ENCODE assay signal across 12 mouse cellular contexts in genomic region chr5:136014877-136015276, GRCm38 (mm10). TPM values are rescaled to one million over a fixed set of nuclear protein-coding genes. Genes with fewer than 3 reads are reported as not detected.
DNase-seq lines count a peak whose midpoint lies in the region; ATAC-seq and TF ChIP-seq lines count a peak whose summit lies in the region.
"Had no signal": no experiment of that assay in that cellular context is flagged by ENCODE, and none has a peak within 500 bp of the region (broad histone marks: within the 10 kb centered on the region; RNA-seq: fewer than 3 reads in every experiment).

No protein-coding gene starts in this region.

- H3K4me2 ChIP-seq in lung, embryonic 16.5 days (ENCODE audit: low read depth, low read length), result no peak overlapping the region
- H3K4me2 ChIP-seq in embryonic facial prominence, embryonic 15.5 days (replicated peaks), result no peak overlapping the region
- no peak overlapping the region for H3K4me2 ChIP-seq in stomach, embryonic 16.5 days (ENCODE audit: low read depth, low read length)
- H3K4me2 ChIP-seq: embryonic facial prominence, embryonic 12.5 days; liver, embryonic 13.5 days had no signal

- H3K4me3 ChIP-seq in lung, embryonic 16.5 days (ENCODE audit: low read length), result no peak overlapping the region
- H3K4me3 ChIP-seq in lung, adult 2 months (replicated peaks; ENCODE audit: extremely low read depth, low read depth, low read length), result no peak overlapping the region
- H3K4me3 ChIP-seq in embryonic facial prominence, embryonic 15.5 days (replicated peaks), result no peak overlapping the region
- H3K4me3 ChIP-seq in kidney, adult 2 months (ENCODE audit: insufficient read depth, low read depth, low read length), result no peak overlapping the region
- no peak overlapping the region for H3K4me3 ChIP-seq in stomach, embryonic 16.5 days (replicated peaks; ENCODE audit: low read length)
- H3K4me3 ChIP-seq: embryonic facial prominence, embryonic 12.5 days; liver, embryonic 13.5 days had no signal

- 78% methylated on average over 10 of the region's 10 CpGs for WGBS in lung, embryonic 16.5 days
- WGBS in lung, adult 2 months, result 73% methylated on average over 10 of the region's 10 CpGs
- WGBS in embryonic facial prominence, embryonic 15.5 days, result 86% methylated on average over 10 of the region's 10 CpGs
- 64% methylated on average over 10 of the region's 10 CpGs for WGBS in kidney, adult 2 months
- WGBS in stomach, embryonic 16.5 days, result 90% methylated on average over 10 of the region's 10 CpGs

- intact Hi-C loops in gastrocnemius, postnatal 14 days (cut with DNase I; ENCODE audit: low total_unique reads), result no loop called here

- H3K27me3 ChIP-seq in lung, embryonic 16.5 days (ENCODE audit: control insufficient read depth, insufficient read depth, low read depth, low read length), result no peaks in the 10 kb centered on the region
- no peaks in the 10 kb centered on the region for H3K27me3 ChIP-seq in embryonic facial prominence, embryonic 15.5 days
- H3K27me3 ChIP-seq in kidney, adult 2 months (replicated peaks; ENCODE audit: control insufficient read depth, insufficient read depth, low read length), result no peaks in the 10 kb centered on the region
- no peaks in the 10 kb centered on the region for H3K27me3 ChIP-seq in stomach, embryonic 16.5 days (ENCODE audit: control insufficient read depth, insufficient read depth, low read length)
- H3K27me3 ChIP-seq: embryonic facial prominence, embryonic 12.5 days; liver, embryonic 13.5 days had no signal

- DNase-seq in lung, adult 2 months, result no peak
- peak; percentile 55 for DNase-seq in kidney, adult 2 months
- no peak for DNase-seq in gastrocnemius, postnatal 14 days
- no peak for DNase-seq in thymus, postnatal 4 days
- no peak for DNase-seq in spleen, postnatal 4 days (ENCODE audit: low spot score in 2 of 2)
- DNase-seq: gastrocnemius, postnatal 25 days; liver, embryonic 13.5 days had no signal

- peaks cover 21% of the 10 kb centered on the region for H3K4me1 ChIP-seq in lung, embryonic 16.5 days (replicated peaks; ENCODE audit: control insufficient read depth, insufficient read depth, low read length)
- peaks cover 2% of the 10 kb centered on the region for H3K4me1 ChIP-seq in lung, adult 2 months (ENCODE audit: control insufficient read depth, insufficient read depth, low read length)
- H3K4me1 ChIP-seq in embryonic facial prominence, embryonic 15.5 days, result peaks cover 46% of the 10 kb centered on the region
- 0 out of 2 replicates have a peak, but pooled peaks cover 2% of the 10 kb centered on the region for H3K4me1 ChIP-seq in kidney, adult 2 months (ENCODE audit: control insufficient read depth, insufficient read depth, low read length)
- H3K4me1 ChIP-seq in stomach, embryonic 16.5 days (ENCODE audit: control insufficient read depth, insufficient read depth, low read length), result peaks cover 21% of the 10 kb centered on the region

- H3K27ac ChIP-seq in lung, embryonic 16.5 days (ENCODE audit: low read length), result peak overlapping the region; percentile 84
- peak overlapping the region; percentile 90 for H3K27ac ChIP-seq in embryonic facial prominence, embryonic 15.5 days (replicated peaks)
- peak overlapping the region; percentile 77; the same call in 1 of the 2 replicates for H3K27ac ChIP-seq in kidney, adult 2 months (ENCODE audit: insufficient read depth, low read depth, low read length)
- peak overlapping the region; percentile 90 for H3K27ac ChIP-seq in stomach, embryonic 16.5 days (ENCODE audit: low read length)
- H3K27ac ChIP-seq: liver, embryonic 13.5 days had no signal

- H3K9ac ChIP-seq in lung, embryonic 16.5 days (ENCODE audit: low read length), result peak overlapping the region; percentile 32; the same call in 1 of the 2 replicates
- H3K9ac ChIP-seq in embryonic facial prominence, embryonic 15.5 days, result no peak overlapping the region
- H3K9ac ChIP-seq in stomach, embryonic 16.5 days (ENCODE audit: low read length), result peak overlapping the region; percentile 51; the same call in 1 of the 2 replicates
- H3K9ac ChIP-seq: embryonic facial prominence, embryonic 12.5 days; liver, embryonic 13.5 days had no signal

- ATAC-seq in lung, embryonic 16.5 days (ENCODE audit: low read depth), result peak; percentile 26; the same call in 1 of the 2 replicates
- no peak for ATAC-seq in embryonic facial prominence, embryonic 15.5 days (ENCODE audit: insufficient number of reproducible peaks, low FRiP score, low TSS enrichment, low read depth)
- ATAC-seq in stomach, embryonic 16.5 days (ENCODE audit: insufficient read depth, low FRiP score), result no peak

- TF ChIP-seq POLR2A in lung, adult 2 months (IDR thresholded peaks at IDR 0.05; ENCODE audit: borderline replicate concordance, extremely low read depth, low read depth, low read length), result no peak
- TF ChIP-seq POLR2A in kidney, adult 2 months (IDR thresholded peaks at IDR 0.05; ENCODE audit: low read depth, low read length), result no peak

- TF ChIP-seq CTCF in lung, adult 2 months (IDR thresholded peaks at IDR 0.05; ENCODE audit: insufficient read depth, low read length), result no peak
- TF ChIP-seq CTCF in kidney, adult 2 months (conservative IDR thresholded peaks at IDR 0.05; ENCODE audit: insufficient read depth, insufficient read length, low read depth, low read length), result no peak

- H3K9me3 ChIP-seq in lung, embryonic 16.5 days (ENCODE audit: control insufficient read depth, low read length), result no peaks in the 10 kb centered on the region
- H3K9me3 ChIP-seq in embryonic facial prominence, embryonic 15.5 days (replicated peaks), result no peaks in the 10 kb centered on the region
- no peaks in the 10 kb centered on the region for H3K9me3 ChIP-seq in stomach, embryonic 16.5 days (replicated peaks; ENCODE audit: control insufficient read depth, low read length)
- H3K9me3 ChIP-seq: embryonic facial prominence, embryonic 12.5 days; liver, embryonic 13.5 days had no signal

- peaks cover 21% of the 10 kb centered on the region for H3K36me3 ChIP-seq in lung, embryonic 16.5 days (ENCODE audit: control insufficient read depth, insufficient read depth, low read length)
- peaks cover 44% of the 10 kb centered on the region for H3K36me3 ChIP-seq in embryonic facial prominence, embryonic 15.5 days
- no peaks in the 10 kb centered on the region; the same call in 1 of the 2 replicates for H3K36me3 ChIP-seq in kidney, adult 2 months (ENCODE audit: control insufficient read depth, insufficient read depth, low read length)
- H3K36me3 ChIP-seq in stomach, embryonic 16.5 days (ENCODE audit: control insufficient read depth, insufficient read depth, low read length), result peaks cover 9% of the 10 kb centered on the region

RNA-seq across cellular contexts. Expression of gene Dtx2, which starts 20.3 kb away (rescaled TPM):
- 26.6 and 27.6 TPM in 2 replicates for polyA plus RNA-seq in lung, embryonic 16.5 days (2015; fragmentation: Nextera tagmentation; extraction: Ambion mirVana)
- 23.9 and 29.9 TPM in 2 replicates for polyA plus RNA-seq in lung, adult 2 months (2012; rRNA removed)
- polyA plus RNA-seq in embryonic facial prominence, embryonic 15.5 days (2015; fragmentation: Nextera tagmentation; extraction: Ambion mirVana), result 35.0 and 36.5 TPM in 2 replicates
- polyA plus RNA-seq in kidney, adult 2 months (2012; rRNA removed), result 16.3 and 16.7 TPM in 2 replicates
- 23.7 and 24.5 TPM in 2 replicates for polyA plus RNA-seq in stomach, embryonic 16.5 days (2015; fragmentation: Nextera tagmentation; extraction: Ambion mirVana)
- total RNA-seq in gastrocnemius, postnatal 14 days (2021), result 1 to 10 TPM; 6.7 to 7.5 TPM

RNA-seq across cellular contexts. Expression of gene Upk3b, which starts 23.4 kb away (rescaled TPM):
- 27.1 and 32.1 TPM in 2 replicates for polyA plus RNA-seq in lung, embryonic 16.5 days (2015; fragmentation: Nextera tagmentation; extraction: Ambion mirVana)
- 62.7 and 76.3 TPM in 2 replicates for polyA plus RNA-seq in lung, adult 2 months (2012; rRNA removed)
- 4.0 and 5.4 TPM in 2 replicates for polyA plus RNA-seq in embryonic facial prominence, embryonic 15.5 days (2015; fragmentation: Nextera tagmentation; extraction: Ambion mirVana)
- 7.7 and 8.1 TPM in 2 replicates for polyA plus RNA-seq in kidney, adult 2 months (2012; rRNA removed)
- polyA plus RNA-seq in stomach, embryonic 16.5 days (2015; fragmentation: Nextera tagmentation; extraction: Ambion mirVana), result 34.0 and 38.2 TPM in 2 replicates
- not detected for total RNA-seq in gastrocnemius, postnatal 14 days (2021)
- total RNA-seq: layer of hippocampus, adult 18-20 months had no signal

RNA-seq across cellular contexts. Expression of gene Zp3, which starts 35.0 kb away (rescaled TPM):
- 0.16 and 0.19 TPM in 2 replicates for polyA plus RNA-seq in lung, embryonic 16.5 days (2015; fragmentation: Nextera tagmentation; extraction: Ambion mirVana)
- 0.08 TPM in 1 of 2 replicates, not detected in the other for polyA plus RNA-seq in lung, adult 2 months (2012; rRNA removed)
- 0.40 and 0.83 TPM in 2 replicates for polyA plus RNA-seq in embryonic facial prominence, embryonic 15.5 days (2015; fragmentation: Nextera tagmentation; extraction: Ambion mirVana)
- 0.08 TPM in 1 of 2 replicates, not detected in the other for polyA plus RNA-seq in kidney, adult 2 months (2012; rRNA removed)
- polyA plus RNA-seq in stomach, embryonic 16.5 days (2015; fragmentation: Nextera tagmentation; extraction: Ambion mirVana), result 1.8 and 2.0 TPM in 2 replicates
- total RNA-seq in gastrocnemius, postnatal 14 days (2021), result not detected
- total RNA-seq: gastrocnemius, postnatal 25 days; layer of hippocampus, adult 18-20 months had no signal
- polyA plus RNA-seq: liver, embryonic 13.5 days had no signal

RNA-seq across cellular contexts. Expression of gene Upk3bl, which starts 39.4 kb away (rescaled TPM):
- 5.4 and 8.7 TPM in 2 replicates for polyA plus RNA-seq in lung, embryonic 16.5 days (2015; fragmentation: Nextera tagmentation; extraction: Ambion mirVana)
- polyA plus RNA-seq in lung, adult 2 months (2012; rRNA removed), result 4.2 TPM in 1 of 2 replicates, not detected in the other
- polyA plus RNA-seq in embryonic facial prominence, embryonic 15.5 days (2015; fragmentation: Nextera tagmentation; extraction: Ambion mirVana), result 41.7 and 48.4 TPM in 2 replicates
- polyA plus RNA-seq in kidney, adult 2 months (2012; rRNA removed), result 0.52 and 0.96 TPM in 2 replicates
- 190 and 227 TPM in 2 replicates for polyA plus RNA-seq in stomach, embryonic 16.5 days (2015; fragmentation: Nextera tagmentation; extraction: Ambion mirVana)
- under 1 TPM in 1 of 2 experiments, not detected in 1; 0.27 TPM for total RNA-seq in gastrocnemius, postnatal 14 days (2021)
- total RNA-seq: gastrocnemius, postnatal 25 days had no signal

RNA-seq across cellular contexts. Expression of gene Ssc4d, which starts 40.5 kb away (rescaled TPM):
- 3.0 and 3.2 TPM in 2 replicates for polyA plus RNA-seq in lung, embryonic 16.5 days (2015; fragmentation: Nextera tagmentation; extraction: Ambion mirVana)
- 3.6 and 3.9 TPM in 2 replicates for polyA plus RNA-seq in lung, adult 2 months (2012; rRNA removed)
- 2.8 and 3.4 TPM in 2 replicates for polyA plus RNA-seq in embryonic facial prominence, embryonic 15.5 days (2015; fragmentation: Nextera tagmentation; extraction: Ambion mirVana)
- polyA plus RNA-seq in kidney, adult 2 months (2012; rRNA removed), result 4.3 and 5.0 TPM in 2 replicates
- 1.4 and 2.9 TPM in 2 replicates for polyA plus RNA-seq in stomach, embryonic 16.5 days (2015; fragmentation: Nextera tagmentation; extraction: Ambion mirVana)
- 1 to 10 TPM in 1 of 2 experiments, under 1 TPM in 1; 0.73 to 1.6 TPM for total RNA-seq in gastrocnemius, postnatal 14 days (2021)
